Mouse (Mus musculus): ENCODE results near the gene Lrp5. TPM values are rescaled to one million over a fixed set of nuclear protein-coding genes. Genes with fewer than 3 reads are reported as not detected.

Lrp5 gene
- polyA plus RNA-seq, 1 experiment: 3.1 TPM

DNA sequence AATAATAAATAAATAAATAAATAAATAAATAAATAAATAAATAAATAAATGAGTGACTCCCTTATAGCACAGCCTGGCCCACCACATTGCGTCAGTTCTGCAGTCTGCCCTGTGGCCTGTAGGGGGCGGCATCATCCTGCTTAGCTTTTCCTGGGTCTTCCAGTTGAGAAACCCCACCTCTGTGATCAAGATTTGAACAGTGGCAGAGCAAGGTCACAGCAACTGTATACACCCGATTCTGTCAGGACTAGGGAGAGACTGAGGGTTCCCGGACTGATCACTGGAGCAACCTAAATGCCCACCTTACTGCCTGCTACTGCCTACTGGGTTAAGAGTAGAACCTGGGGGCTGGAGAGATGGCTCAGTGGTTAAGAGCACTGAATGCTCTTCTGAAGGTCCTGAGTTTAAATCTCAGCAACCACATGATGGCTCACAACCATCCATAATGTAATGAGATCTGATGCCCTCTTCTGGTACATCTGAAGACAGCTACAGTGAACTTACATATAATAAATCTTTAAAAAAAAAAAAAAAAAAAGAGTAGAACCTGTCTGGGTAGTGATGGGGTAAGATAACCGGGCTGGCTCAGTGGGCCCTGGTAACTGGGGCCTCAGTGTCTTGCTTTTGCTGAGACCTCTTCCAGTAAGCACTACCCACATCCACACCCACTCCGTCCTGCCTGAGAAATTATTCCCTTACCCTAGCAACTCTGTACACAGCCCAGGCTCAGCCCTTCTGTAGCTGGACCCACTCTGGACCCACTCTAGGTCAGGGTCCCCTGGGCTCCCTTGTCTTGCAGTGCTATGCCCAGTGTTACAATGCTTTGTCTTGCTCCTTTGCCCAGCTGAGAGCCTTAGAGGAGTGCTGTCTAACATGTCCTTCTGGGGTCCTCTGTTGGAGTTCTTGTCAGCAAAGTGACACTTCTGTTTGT, 13.4 kb upstream of the Lrp5 start:
- no peaks in the 10 kb centered on the region for H3K4me1 ChIP-seq (ENCODE audit: control insufficient read depth, insufficient read depth, low read length)
- TF ChIP-seq CTCF (IDR thresholded peaks at IDR 0.05; ENCODE audit: extremely low read depth, insufficient read depth, low read length) (peak; percentile 67), POLR2A (IDR thresholded peaks at IDR 0.05; ENCODE audit: extremely low read depth, insufficient read depth, low read length) (no peak)
- H3K4me3 ChIP-seq (ENCODE audit: insufficient read depth, low read length): no peak overlapping the region
- H3K27ac ChIP-seq (ENCODE audit: insufficient read depth, low read length): no peak overlapping the region

DNA sequence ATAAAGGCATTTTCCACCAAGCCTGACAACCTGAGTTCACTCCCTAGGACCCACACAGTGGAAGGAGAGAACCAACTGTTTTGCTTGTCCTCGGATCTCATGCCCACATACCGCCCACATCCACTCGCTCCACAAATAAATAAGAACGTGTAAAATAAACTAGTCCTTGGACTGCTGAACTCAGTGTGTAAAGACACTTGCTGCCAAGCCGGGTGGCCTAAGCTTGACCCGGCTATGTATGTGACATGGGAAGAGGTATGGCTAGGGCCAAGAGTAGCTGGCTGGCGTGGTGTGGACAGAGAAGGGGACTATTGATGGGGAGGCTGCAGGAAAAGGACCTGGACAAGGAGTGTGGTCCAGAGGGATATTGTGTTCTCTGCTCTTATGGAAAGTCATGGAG, 11.7 kb upstream of the Lrp5 start:
- no peak overlapping the region for H3K27ac ChIP-seq (ENCODE audit: insufficient read depth, low read length)
- H3K4me1 ChIP-seq (ENCODE audit: control insufficient read depth, insufficient read depth, low read length): no peaks in the 10 kb centered on the region
- no peak overlapping the region for H3K4me3 ChIP-seq (ENCODE audit: insufficient read depth, low read length)
- TF ChIP-seq CTCF (IDR thresholded peaks at IDR 0.05; ENCODE audit: extremely low read depth, insufficient read depth, low read length) (no peak), POLR2A (IDR thresholded peaks at IDR 0.05; ENCODE audit: extremely low read depth, insufficient read depth, low read length) (no peak)

DNA sequence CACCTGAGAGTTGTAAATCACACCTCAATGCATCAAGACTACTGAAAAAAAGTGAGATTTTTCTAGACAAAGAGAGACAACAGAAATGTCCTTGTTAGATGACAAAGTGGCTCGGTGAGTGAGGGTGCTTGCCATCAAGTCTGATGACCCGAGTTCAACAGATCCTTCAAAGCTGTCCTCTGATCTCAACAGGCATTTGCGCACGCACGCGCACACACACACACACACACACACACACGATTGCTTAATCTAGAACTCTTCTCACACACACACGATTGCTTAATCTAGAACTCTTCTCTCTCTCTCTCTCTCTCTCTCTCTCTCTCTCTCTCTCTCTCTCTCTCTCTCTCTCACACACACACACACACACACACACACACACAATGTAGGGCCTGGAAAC, 9.6 kb upstream of the Lrp5 start:
- Histone ChIP-seq H3K27ac (ENCODE audit: insufficient read depth, low read length) (no peak overlapping the region), H3K4me3 (ENCODE audit: insufficient read depth, low read length) (no peak overlapping the region), H3K4me1 (ENCODE audit: control insufficient read depth, insufficient read depth, low read length) (no peaks in the 10 kb centered on the region)
- TF ChIP-seq CTCF (IDR thresholded peaks at IDR 0.05; ENCODE audit: extremely low read depth, insufficient read depth, low read length) (no peak), POLR2A (IDR thresholded peaks at IDR 0.05; ENCODE audit: extremely low read depth, insufficient read depth, low read length) (no peak)

GRCm38 (mm10) chr19:3695471-3695870, 9.1 kb upstream of the Lrp5 start:
- H3K4me1 ChIP-seq (ENCODE audit: control insufficient read depth, insufficient read depth, low read length): no peaks in the 10 kb centered on the region
- H3K4me3 ChIP-seq (ENCODE audit: insufficient read depth, low read length): no peak overlapping the region
- H3K27ac ChIP-seq (ENCODE audit: insufficient read depth, low read length): no peak overlapping the region
- TF ChIP-seq CTCF (IDR thresholded peaks at IDR 0.05; ENCODE audit: extremely low read depth, insufficient read depth, low read length) (no peak), POLR2A (IDR thresholded peaks at IDR 0.05; ENCODE audit: extremely low read depth, insufficient read depth, low read length) (no peak)

DNA sequence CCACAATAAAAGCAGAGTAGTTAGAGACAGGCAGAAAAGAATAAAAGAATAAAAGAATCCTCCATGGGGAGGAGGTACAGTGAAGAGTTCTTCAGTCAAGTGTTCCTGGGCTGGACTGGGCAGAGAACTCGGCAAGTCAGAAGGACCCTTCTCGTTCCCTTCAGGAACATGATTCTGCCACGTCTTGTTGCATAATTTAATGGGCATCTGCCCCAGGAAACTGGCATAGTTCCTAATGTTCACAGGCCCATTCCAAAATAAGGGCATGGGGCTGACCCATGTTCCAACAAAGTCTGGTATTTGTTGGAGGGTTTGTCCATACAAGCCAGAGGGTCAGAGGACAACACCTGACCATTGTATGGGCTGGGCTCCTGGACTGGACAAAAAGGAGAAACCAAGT, 8.6 kb upstream of the Lrp5 start:
- TF ChIP-seq CTCF (IDR thresholded peaks at IDR 0.05; ENCODE audit: extremely low read depth, insufficient read depth, low read length) (no peak), POLR2A (IDR thresholded peaks at IDR 0.05; ENCODE audit: extremely low read depth, insufficient read depth, low read length) (no peak)
- H3K4me1 ChIP-seq (ENCODE audit: control insufficient read depth, insufficient read depth, low read length): no peaks in the 10 kb centered on the region
- no peak overlapping the region for H3K4me3 ChIP-seq (ENCODE audit: insufficient read depth, low read length)
- no peak overlapping the region for H3K27ac ChIP-seq (ENCODE audit: insufficient read depth, low read length)

- Histone ChIP-seq H3K27ac (ENCODE audit: insufficient read depth, low read length) (no peak overlapping the region), H3K4me3 (ENCODE audit: insufficient read depth, low read length) (no peak overlapping the region), H3K4me1 (ENCODE audit: control insufficient read depth, insufficient read depth, low read length) (no peaks in the 10 kb centered on the region)
- TF ChIP-seq POLR2A (IDR thresholded peaks at IDR 0.05; ENCODE audit: extremely low read depth, insufficient read depth, low read length): no peak
- TF ChIP-seq CTCF (IDR thresholded peaks at IDR 0.05; ENCODE audit: extremely low read depth, insufficient read depth, low read length): no peak
These were observed 8.1 kb upstream of the Lrp5 start for GRCm38 (mm10) chr19:3694476-3694875.

DNA sequence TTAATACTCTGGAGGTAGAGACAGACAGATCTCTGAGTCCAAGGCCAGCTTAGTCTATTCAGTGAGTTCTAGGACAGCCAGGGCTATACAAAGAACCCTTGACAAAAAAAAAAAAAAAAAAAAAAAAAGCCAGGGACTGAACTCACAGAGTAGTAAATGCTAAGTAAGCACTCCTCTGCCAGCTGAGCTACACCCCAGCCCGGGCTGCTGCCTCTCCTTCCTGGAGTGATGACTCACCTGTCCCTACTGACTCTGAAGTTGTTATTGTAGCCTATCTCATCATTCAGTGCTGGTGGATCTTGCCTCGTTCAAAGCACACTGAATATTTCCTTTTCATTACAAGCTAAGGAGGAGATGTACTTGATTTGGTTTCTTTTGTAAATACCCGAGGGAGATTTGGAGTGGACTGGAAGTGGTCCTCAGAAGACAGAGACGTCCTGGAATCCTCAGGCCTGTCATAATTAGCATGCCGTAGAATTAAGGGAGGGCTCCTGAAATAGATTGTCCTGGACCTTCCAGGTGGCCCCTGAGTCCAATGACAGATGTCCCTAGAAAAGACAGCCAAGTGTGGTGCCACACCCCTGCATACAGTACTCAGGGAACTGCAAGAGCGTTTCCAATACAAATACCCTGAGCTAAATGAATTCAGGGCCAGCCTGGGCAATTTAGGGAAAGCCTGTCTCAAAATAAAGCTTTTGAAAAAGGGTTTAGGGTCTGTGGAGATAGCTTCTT, 6.2 kb upstream of the Lrp5 start:
- no peak for TF ChIP-seq POLR2A (IDR thresholded peaks at IDR 0.05; ENCODE audit: extremely low read depth, insufficient read depth, low read length)
- no peak for TF ChIP-seq CTCF (IDR thresholded peaks at IDR 0.05; ENCODE audit: extremely low read depth, insufficient read depth, low read length)
- H3K27ac ChIP-seq (ENCODE audit: insufficient read depth, low read length): no peak overlapping the region
- no peak overlapping the region for H3K4me3 ChIP-seq (ENCODE audit: insufficient read depth, low read length)
- H3K4me1 ChIP-seq (ENCODE audit: control insufficient read depth, insufficient read depth, low read length): no peaks in the 10 kb centered on the region

GRCm38 (mm10) chr19:3691337-3691736, 5.0 kb upstream of the Lrp5 start:
- H3K27ac ChIP-seq (ENCODE audit: insufficient read depth, low read length): no peak overlapping the region

DNA sequence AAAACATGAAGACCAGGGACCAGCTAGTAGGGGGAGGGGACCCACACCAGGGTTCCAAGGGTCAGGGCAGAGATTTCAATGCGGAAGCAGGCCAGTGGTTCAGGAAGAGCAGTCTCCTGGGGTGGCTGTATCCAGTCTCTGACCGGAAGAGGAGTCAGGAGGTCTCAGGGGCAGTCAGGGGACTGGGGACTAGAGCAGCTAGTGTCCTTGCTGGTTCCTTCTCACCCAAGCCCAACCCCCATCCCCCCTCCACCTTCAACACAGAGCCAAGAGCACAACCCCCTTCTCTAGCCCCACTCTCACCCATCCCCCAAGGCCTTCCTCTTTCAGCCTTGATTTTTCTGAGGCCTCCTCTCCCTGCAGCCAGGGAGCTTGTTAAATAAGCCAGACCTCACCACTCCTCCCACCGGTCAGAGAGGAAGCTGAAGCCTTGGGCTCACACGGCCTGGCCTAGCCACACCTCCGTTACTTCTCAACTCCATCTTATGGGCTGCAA, 1.4 kb upstream of the Lrp5 start:
- H3K27ac ChIP-seq (ENCODE audit: insufficient read depth, low read length): no peak overlapping the region
- no peak overlapping the region for H3K4me3 ChIP-seq (ENCODE audit: insufficient read depth, low read length)
- TF ChIP-seq CTCF (IDR thresholded peaks at IDR 0.05; ENCODE audit: extremely low read depth, insufficient read depth, low read length): no peak
- no peak for TF ChIP-seq POLR2A (IDR thresholded peaks at IDR 0.05; ENCODE audit: extremely low read depth, insufficient read depth, low read length)
- no peaks in the 10 kb centered on the region for H3K4me1 ChIP-seq (ENCODE audit: control insufficient read depth, insufficient read depth, low read length)

More at GRCm38 (mm10) chr19:3691337-3691736, 5.0 kb upstream of the Lrp5 start:
- TF ChIP-seq POLR2A (IDR thresholded peaks at IDR 0.05; ENCODE audit: extremely low read depth, insufficient read depth, low read length): no peak
- TF ChIP-seq CTCF (IDR thresholded peaks at IDR 0.05; ENCODE audit: extremely low read depth, insufficient read depth, low read length): no peak
- Histone ChIP-seq H3K4me1 (ENCODE audit: control insufficient read depth, insufficient read depth, low read length) (no peaks in the 10 kb centered on the region), H3K4me3 (ENCODE audit: insufficient read depth, low read length) (no peak overlapping the region)
